Mouse (Mus musculus): ENCODE results near the gene Klf12.

Klf12 gene

DNA sequence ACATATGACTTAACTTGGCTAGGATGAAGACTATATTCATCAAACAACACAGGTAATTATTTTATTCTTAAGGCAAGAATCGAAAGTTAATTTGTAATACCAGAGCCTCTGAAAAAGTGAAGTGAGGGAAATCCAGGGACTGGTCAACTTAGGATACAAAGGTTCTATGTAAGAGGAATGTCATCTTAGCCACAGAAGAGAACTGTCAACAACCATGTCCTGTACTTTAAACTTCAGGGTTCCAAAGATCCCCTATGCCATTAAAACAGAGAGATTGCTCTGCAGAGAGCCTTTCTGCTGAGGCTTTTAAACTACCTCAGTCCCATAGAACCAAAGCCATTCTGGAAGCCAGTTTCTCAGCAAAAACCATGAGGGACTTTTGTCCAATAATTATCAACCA lies 144.1 kb downstream of the Klf12 start:
- no peak for DNase-seq (ENCODE audit: low spot score in 2 of 2)

DNA sequence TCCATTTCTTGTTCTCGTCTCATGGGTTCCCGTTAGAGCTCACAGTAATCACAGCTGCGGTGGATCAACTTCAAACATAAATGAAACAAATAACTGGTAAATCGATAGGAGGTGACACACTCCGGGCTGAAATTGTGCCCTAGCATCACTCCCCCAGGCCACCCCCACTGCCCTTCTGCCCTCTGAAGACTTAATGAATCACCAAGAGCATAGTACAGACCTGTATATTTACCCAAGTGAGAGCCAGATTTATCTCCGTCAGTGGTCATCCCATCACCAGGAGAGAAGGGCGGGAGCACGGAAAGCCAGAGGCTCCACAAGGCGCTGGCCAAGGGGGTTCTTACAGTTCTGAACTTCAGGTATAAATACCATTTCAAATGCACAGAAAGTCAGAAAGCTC lies 150.2 kb downstream of the Klf12 start:
- no peak for DNase-seq (ENCODE audit: low spot score in 2 of 2)

- no peak for DNase-seq (ENCODE audit: low spot score in 2 of 2)
Measured at GRCm38 (mm10) chr14:100132479-100132878, 152.0 kb downstream of the Klf12 start.

GRCm38 (mm10) chr14:100126126-100126525 lies 158.4 kb downstream of the Klf12 start:
- no peak for DNase-seq (ENCODE audit: low spot score in 2 of 2)

GRCm38 (mm10) chr14:100121075-100121474 lies 163.4 kb downstream of the Klf12 start:
- DNase-seq (ENCODE audit: low spot score in 2 of 2) = no peak

DNA sequence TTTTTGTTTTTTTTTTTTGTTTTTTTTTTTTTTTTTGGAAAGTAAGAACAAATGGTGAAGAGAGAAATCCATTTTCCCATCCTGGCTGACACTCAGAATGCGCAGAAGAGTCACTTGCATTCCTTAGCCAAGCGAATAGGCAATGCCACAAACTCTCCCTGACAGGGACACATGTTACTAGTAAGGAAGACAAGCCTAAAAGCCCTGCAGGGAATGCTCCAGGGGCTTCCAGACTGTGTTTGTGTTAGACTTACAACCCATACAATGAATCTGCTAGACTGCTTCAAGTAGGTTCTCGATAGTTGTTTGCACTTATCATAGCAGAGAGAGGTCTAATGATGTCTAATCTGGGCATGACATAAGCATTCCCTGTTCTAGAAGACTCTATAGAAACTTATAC lies 164.6 kb downstream of the Klf12 start:
- DNase-seq (ENCODE audit: low spot score in 2 of 2) = no peak

- DNase-seq (ENCODE audit: low spot score in 2 of 2) = no peak
Measured at GRCm38 (mm10) chr14:100113419-100113818, 171.1 kb downstream of the Klf12 start.

DNA sequence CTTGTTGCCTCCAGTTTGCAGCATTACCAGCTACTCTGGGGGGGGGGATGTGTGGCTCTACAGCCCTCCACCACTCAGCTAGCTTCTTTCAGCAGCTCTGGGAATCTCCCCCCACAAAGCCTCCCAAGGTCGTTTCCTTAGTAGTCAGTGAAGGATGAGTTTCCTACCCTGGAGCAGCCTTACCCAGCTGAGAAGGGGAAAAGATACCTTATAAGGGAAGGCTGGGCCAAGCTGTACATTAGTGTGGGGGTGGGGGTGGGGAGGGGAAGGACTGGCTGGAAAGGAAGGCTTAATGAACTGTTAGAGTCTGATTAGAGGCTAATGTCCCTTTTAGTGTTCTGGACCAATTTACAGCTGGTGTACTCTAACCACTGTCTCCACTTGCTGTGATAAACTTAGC lies 172.7 kb downstream of the Klf12 start:
- DNase-seq (ENCODE audit: low spot score in 2 of 2) = no peak

DNA sequence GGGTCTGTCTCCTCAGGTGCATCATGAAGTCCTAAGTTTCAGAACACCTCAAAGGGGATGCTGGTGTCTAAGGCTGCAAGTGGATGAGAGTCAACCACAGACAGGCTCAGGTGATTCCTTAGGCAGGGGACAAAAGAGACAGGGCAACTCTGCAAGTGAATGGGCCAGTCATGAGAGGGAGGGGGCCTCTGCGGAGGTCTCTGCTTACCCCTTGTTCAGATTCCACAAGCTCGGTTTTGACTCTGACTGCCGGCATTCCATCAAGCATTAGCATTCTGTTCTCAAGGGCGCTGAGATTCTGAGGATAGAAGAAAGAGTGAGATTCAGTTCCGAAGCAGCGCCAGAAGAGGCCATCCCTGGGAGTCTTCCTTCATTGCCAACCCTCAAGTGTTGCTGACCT lies 174.9 kb downstream of the Klf12 start:
- no peak for DNase-seq (ENCODE audit: low spot score in 2 of 2)

DNA sequence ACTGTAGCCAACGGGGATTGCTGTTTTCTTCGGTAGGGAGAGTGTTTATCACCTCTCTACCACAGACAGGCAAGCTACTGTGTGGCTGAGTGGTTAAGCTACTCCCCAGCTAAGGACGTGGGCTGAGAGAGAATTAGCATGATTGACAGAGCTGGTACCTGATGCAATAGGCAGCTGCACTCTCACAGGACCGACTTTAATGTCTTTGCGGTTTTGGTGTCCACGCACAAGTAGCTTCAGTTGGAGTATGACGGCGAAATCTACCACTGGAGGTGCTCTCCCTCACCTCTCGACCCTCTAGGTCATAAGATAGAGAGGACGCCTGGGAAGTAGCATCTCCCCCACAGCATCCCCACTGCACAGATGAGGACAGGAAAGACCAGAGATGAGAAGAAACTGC lies 178.9 kb downstream of the Klf12 start:
- no peak for DNase-seq (ENCODE audit: low spot score in 2 of 2)

DNA sequence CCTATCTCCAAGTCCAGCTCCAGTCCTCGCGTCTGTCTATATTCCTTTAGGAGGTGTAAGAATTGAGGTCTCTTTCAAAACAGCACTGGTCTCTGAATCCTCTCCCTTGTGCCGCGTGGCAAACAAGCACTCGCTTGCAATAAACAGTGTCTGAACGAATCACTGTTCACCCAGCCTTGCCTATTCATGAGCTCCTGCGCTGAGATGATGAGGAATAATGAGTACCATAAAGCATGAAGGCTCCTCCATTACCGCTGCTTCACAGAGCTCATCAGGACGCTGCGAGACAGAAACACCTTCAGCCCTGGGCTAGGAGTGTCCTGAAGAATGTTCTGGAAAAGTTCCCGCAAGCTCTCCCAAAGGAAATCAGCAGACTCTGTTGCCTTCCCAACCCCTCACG lies 179.7 kb downstream of the Klf12 start:
- DNase-seq (ENCODE audit: low spot score in 2 of 2) = no peak

- DNase-seq (ENCODE audit: low spot score in 2 of 2) = no peak
Measured at GRCm38 (mm10) chr14:100103818-100104217, 180.7 kb downstream of the Klf12 start.

DNA sequence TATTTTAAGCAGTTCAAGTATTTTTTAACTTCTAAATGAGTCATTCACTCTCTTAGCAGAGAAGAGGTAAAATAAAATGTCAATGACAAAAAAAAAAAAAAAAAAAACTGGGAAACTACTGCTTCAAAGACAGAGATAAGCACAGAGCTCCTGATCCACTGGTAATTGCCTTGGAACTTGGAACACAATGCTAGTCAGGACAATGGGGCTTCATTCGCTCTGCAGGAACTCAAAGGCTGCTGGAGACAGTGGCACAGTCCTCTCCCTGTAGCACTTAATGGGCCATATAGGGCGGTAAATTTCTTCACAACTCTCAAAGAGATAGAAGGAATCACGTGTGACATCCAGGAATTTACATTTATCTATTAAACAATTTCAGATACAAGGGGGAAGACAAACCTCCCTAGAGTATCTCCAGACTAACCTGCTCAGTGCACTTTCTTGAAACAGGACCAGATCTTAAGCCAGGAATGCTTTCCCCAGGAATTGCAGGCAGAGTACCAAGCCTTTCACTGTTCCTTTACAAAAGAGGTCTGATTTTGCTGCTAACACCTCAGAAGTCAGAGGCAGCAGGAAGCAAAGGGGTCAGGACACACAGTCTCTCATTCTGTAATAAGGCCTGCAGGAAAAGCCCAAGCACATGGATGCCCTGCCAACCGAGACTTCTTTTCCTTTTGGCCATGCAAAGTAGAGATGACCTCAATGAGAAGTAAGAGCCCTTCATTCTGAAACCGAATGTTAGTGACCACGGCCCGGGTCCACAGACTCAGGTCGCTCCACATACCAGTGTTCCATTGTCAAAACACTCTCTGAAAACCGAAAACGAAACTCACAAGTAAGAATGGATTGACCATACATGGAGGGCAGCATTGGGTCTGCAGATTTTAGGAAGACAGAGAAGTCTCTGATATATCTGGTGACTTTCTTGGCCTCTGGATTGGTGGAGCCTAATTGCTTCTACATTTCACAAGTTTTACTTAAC lies 187.0 kb downstream of the Klf12 start:
- no peak for DNase-seq (ENCODE audit: low spot score in 2 of 2)

- DNase-seq (ENCODE audit: low spot score in 2 of 2) = no peak
Measured at GRCm38 (mm10) chr14:100095730-100096129, 188.7 kb downstream of the Klf12 start.

- DNase-seq (ENCODE audit: low spot score in 2 of 2) = no peak
Measured at GRCm38 (mm10) chr14:100090517-100090916, 194.0 kb downstream of the Klf12 start.

DNA sequence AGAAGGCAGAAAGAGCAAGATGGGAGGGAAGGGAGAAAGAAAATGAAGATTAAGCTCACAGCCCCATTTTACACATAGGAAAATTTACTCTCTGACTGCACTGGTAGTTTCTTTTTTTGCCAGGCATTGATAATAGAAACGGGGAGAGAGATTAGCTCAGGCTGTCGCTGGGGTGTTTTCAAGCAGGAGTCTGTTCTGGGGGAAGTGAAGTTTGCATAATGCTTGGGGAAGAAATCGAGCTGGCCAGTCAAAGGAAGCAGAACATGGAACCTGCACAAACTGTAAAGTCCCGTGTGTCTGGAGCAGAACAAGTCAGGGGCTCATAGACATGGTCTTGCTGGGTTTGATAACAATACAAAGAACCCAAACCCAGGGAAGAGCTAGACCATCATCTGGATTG lies 204.9 kb downstream of the Klf12 start:
- no peak for DNase-seq (ENCODE audit: low spot score in 2 of 2)

- DNase-seq (ENCODE audit: low spot score in 2 of 2) = no peak
Measured at GRCm38 (mm10) chr14:100072431-100073195, 211.9 kb downstream of the Klf12 start.

DNA sequence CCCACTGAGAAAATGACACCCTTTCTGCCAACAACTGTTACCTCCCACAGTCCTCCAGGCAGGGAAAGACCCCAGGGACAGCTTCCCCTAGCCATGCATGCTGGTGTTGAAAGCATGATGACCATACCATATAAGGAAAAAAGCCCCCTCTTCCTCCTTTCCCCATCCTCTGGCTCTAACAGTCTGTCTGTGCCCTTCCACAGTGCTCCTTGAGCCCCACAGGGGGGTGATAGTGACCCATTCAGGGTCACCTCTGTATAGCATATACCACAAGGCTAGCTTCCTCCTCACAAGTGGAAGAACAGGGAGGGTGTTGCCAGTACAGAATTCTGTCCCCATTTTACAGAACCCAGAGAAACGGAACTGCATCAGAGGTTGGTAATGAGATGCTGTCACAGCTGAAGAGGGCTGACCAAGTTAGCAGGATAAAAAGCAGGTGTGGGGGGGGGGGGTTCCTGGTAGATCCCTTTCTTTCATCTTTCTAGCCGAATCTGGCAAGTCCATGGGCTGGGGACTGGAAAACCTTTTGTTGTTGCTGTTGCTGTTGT lies 214.9 kb downstream of the Klf12 start:
- no peak for DNase-seq (ENCODE audit: low spot score in 2 of 2)

GRCm38 (mm10) chr14:100068715-100069114 lies 215.8 kb downstream of the Klf12 start:
- DNase-seq (ENCODE audit: low spot score in 2 of 2) = no peak

- DNase-seq (ENCODE audit: low spot score in 2 of 2) = no peak
Measured at GRCm38 (mm10) chr14:100062516-100062915, 222.0 kb downstream of the Klf12 start.

DNA sequence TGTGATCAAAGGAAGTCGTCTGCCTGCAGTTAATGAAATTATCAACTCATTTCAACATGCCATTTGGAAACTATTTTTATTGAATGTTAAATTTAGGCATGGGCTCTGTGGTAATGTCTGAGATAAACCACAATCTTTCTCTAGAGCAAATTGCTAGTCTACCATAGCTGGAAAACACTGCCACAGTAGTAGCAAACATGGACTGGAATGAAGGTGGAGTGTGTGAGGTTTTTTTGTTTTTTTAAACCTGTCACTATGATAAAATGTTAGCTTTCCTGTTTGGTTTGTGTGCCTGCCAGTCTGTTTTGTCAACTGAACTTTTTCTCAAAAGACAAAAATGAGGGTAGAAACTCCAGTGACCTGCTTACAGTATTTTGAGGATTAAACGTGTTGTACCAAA lies 230.3 kb downstream of the Klf12 start:
- DNase-seq (ENCODE audit: low spot score in 2 of 2) = no peak

DNA sequence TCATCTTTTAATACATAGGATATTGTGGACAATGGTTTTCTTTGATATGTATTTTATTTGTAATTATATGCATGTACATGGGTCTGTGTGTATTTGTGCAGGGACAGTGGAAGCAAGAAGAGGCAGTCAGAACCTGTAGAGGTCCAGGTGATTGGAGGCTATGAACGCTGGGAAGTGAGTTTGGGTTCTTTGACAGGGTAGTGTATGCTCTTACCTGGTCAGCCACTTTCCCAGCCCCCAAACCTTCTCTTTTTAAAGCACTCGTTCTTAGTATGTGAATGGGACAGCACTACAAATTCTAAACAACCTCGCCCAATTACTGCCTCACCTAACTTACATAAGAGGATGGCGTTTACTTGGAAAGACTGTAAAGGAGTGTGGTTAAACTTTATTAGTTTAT lies 231.0 kb downstream of the Klf12 start:
- DNase-seq (ENCODE audit: low spot score in 2 of 2) = no peak

- DNase-seq (ENCODE audit: low spot score in 2 of 2) = no peak
Measured at GRCm38 (mm10) chr14:100052876-100053275, 231.6 kb downstream of the Klf12 start.

Measured in frontal cortex, postnatal 14 days (tissue).